Mouse (Mus musculus): ENCODE measurements around the gene Cbx7. TPM values are rescaled to one million over a fixed set of nuclear protein-coding genes. Genes with fewer than 3 reads are reported as not detected.

The Cbx7 gene
- total RNA-seq, 2 experiments from 2014 or later: 49.8 to 50.3 TPM

- TF ChIP-seq CTCF (conservative IDR thresholded peaks at IDR 0.05): no peak
- Histone ChIP-seq H3K27ac (no peak overlapping the region), H3K4me3 (no peak overlapping the region)
- no peak for DNase-seq (ENCODE audit: low spot score in 2 of 2)
These were observed 31.9 kb downstream of the Cbx7 start for GRCm38 (mm10) chr15:79939020-79939419.

GRCm38 (mm10) chr15:79936374-79936751 is 34.6 kb downstream of the Cbx7 start:
- no peak for DNase-seq (ENCODE audit: low spot score in 2 of 2)
- Histone ChIP-seq H3K4me3 (no peak overlapping the region), H3K27ac (no peak overlapping the region)
- no peak for TF ChIP-seq CTCF (conservative IDR thresholded peaks at IDR 0.05)

DNA sequence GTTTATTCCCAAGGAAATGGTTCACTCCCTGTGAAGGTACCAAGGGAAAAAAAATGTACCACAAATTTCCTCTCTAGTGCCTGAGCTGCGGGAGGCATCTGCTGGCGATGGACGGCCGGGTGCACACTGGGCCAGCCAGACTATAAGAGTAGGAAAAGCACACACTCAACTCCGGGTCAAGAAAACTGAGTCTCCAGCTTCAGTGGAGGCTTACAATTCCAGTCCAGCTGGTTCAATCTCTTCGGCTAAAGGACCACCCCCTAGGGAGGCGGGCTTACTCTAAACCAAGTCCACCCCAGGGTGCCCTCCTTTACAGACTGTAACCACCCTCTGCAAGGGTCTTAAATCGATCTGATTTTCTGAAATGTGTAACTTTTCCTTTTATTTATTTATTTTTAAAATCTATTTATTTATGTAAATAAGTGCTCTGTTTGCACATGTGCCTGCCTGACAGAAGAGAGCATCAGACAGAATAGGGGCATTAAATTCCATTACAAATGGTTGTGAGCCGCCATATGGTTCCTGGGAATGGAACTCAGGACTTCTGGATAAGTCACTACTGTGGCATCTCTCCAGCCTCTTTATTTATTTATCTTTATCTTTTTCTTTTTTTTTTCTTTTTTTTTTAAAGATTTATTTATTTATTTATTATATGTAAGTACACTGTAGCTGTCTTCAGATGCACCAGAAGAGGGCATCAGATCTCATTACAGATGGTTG is 35.1 kb downstream of the Cbx7 start:
- no peak overlapping the region for H3K4me3 ChIP-seq
- TF ChIP-seq CTCF (conservative IDR thresholded peaks at IDR 0.05): no peak
- no peak for DNase-seq (ENCODE audit: low spot score in 2 of 2)
- H3K27ac ChIP-seq: no peak overlapping the region

- Histone ChIP-seq H3K27ac (no peak overlapping the region), H3K4me3 (no peak overlapping the region)
- DNase-seq (ENCODE audit: low spot score in 2 of 2): no peak
- no peak for TF ChIP-seq CTCF (conservative IDR thresholded peaks at IDR 0.05)
These were observed 36.1 kb downstream of the Cbx7 start for GRCm38 (mm10) chr15:79934776-79935175.

DNA sequence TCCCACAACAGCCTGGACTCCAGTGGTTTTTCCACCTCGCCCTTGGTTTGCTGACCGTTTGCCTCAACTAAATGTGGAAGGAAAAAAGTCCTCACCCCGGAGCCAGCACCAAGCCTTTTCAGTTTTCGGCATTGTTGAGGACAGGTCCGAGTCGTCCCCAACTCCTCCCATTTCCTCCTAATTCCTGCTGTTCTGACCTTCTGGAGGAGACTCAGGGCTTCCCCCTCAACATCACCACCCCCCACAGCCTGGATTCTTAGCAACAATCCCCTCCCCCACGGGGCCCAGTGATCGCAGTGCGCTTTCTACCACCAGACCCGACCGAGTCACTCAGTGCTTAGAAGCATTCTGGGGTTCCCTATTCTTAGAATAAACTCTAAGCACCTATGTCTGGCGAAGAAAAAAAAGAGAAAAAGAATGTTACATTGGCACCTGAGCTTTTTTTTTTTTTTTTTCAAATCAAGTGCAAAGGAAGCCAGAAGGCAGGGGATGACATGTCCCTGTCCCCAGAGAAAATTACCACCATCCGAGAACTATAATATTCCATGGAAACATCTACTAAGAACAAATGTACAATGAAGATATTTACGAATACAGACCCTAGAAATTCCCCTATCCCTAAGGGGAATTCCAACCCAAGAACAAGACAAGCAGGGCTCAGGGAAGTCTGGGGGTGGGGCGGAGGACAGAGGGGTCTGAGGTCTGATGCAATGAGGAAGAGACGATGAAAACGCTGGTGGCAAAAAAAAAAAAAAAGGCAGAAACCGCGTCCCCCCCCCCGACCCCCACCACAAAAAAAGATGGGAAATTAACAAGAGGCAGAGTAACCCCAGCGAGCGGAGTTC is 37.0 kb downstream of the Cbx7 start:
- no peak for DNase-seq (ENCODE audit: low spot score in 2 of 2)
- no peak for TF ChIP-seq CTCF (conservative IDR thresholded peaks at IDR 0.05)
- Histone ChIP-seq H3K27ac (no peak overlapping the region), H3K4me3 (no peak overlapping the region; the same call in 1 of the 2 replicates)

GRCm38 (mm10) chr15:79933052-79933669 is 37.8 kb downstream of the Cbx7 start:
- TF ChIP-seq CTCF (conservative IDR thresholded peaks at IDR 0.05): no peak
- peak overlapping the region; percentile 91 for H3K27ac ChIP-seq
- no peak for DNase-seq (ENCODE audit: low spot score in 2 of 2)
- peak overlapping the region; percentile 71 for H3K4me3 ChIP-seq

GRCm38 (mm10) chr15:79932323-79932987 is 38.5 kb downstream of the Cbx7 start:
- DNase-seq (ENCODE audit: low spot score in 2 of 2): peak; percentile 91 to 93
- peak; percentile 54 for TF ChIP-seq CTCF (conservative IDR thresholded peaks at IDR 0.05)
- H3K4me3 ChIP-seq: peak overlapping the region; percentile 71
- H3K27ac ChIP-seq: peak overlapping the region; percentile 91

DNA sequence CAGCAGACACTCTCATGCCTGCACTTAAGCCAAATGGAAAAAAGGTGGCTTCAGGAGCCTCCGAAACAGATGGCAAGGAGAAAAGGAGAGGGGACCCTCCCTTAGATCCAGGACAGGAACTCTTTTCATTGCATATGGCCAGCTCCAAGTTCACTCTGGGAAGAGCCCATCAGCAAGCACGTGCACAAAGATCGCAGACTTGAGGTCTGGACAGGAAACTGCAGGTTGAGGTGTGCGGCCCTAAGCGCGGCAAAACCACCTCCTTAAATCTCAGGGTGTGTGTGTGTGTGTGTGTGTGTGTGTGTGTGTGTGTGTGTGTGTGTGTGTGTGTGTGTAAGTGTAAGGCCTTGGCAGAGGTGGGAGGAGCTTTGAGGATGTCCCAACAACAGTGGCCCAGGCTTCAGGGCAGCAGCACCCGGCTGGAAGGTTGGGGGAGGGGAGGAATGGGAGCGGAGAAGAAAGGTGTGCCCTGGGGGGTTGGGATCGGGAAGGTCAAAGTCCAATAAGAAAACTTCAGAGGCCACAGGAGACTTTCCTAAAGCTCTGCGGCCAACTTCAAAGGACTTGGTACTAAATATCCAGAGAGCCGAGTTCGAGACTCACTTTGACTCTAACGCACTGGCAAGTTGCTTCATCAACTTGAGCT is 39.3 kb downstream of the Cbx7 start:
- no peak for TF ChIP-seq CTCF (conservative IDR thresholded peaks at IDR 0.05)
- Histone ChIP-seq H3K4me3 (peak overlapping the region; percentile 71), H3K27ac (peak overlapping the region; percentile 91)
- no peak for DNase-seq (ENCODE audit: low spot score in 2 of 2)

GRCm38 (mm10) chr15:79929734-79930133 is 41.2 kb downstream of the Cbx7 start:
- no peak for DNase-seq (ENCODE audit: low spot score in 2 of 2)
- Histone ChIP-seq H3K27ac (no peak overlapping the region), H3K4me3 (no peak overlapping the region)
- no peak for TF ChIP-seq CTCF (conservative IDR thresholded peaks at IDR 0.05)

- no peak for TF ChIP-seq CTCF (conservative IDR thresholded peaks at IDR 0.05)
- H3K27ac ChIP-seq: peak overlapping the region; percentile 97; the same call in 1 of the 2 replicates
- H3K4me3 ChIP-seq: no peak overlapping the region
- DNase-seq (ENCODE audit: low spot score in 2 of 2): no peak
These were observed 42.2 kb downstream of the Cbx7 start for GRCm38 (mm10) chr15:79928736-79929135.

DNA sequence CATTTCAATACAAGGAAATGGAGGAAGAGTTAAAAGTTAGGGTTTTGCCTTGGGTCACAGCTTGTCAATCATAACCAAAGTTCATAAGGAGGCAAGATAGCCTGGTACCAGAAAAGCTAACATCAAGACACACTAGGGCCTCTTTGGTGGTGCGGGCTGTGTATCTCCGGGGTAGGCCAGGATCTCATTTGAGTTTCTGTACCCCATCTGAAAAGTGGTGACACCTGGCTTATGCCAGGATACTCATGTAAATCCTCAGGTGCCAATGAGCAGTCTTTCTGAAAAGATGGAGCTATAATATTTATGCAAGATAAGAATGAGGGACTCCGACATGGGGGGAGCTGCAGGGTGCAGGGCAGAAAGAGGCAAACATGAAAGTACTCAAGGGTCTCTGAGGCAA is 42.6 kb downstream of the Cbx7 start:
- no peak for DNase-seq (ENCODE audit: low spot score in 2 of 2)
- H3K4me3 ChIP-seq: peak overlapping the region; percentile 64
- TF ChIP-seq CTCF (conservative IDR thresholded peaks at IDR 0.05): no peak
- H3K27ac ChIP-seq: peak overlapping the region; percentile 97

DNA sequence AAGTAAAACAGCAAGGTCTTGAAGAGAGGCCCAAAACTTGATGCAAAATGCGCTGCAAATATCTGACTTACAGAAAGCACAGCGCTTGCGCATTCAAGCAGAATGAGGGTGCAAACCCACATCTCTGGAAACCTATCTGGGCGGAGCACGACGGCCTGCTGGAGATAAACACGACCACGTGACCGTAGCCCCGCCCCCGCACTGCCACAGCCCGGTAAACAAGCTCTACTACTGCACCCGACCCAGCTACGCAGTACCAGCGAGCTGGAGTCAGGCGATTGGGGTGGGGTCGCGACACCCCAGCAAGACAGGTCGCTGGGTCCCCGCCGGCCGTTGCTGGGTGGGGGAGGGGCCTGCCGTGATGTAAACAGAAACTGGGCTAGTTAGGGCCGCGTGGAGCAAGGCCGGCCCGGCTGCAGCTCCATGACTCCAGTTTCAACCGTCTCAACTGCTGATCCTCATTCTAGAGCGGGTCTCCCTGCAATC is 43.2 kb downstream of the Cbx7 start:
- H3K27ac ChIP-seq: peak overlapping the region; percentile 97
- DNase-seq (ENCODE audit: low spot score in 2 of 2): peak; percentile 91 to 93
- TF ChIP-seq CTCF (conservative IDR thresholded peaks at IDR 0.05): no peak
- peak overlapping the region; percentile 64 for H3K4me3 ChIP-seq

Data from layer of hippocampus, adult 2 months (tissue).